28 mouse cellular contexts compared by ENCODE assay signal in genomic region chr5:117250796-117251195, GRCm38 (mm10). TPM values are rescaled to one million over a fixed set of nuclear protein-coding genes. Genes with fewer than 3 reads are reported as not detected.
A peak's percentile ranks its signal among the peaks of the same experiment; 100 is the strongest.
DNase-seq lines count a peak whose midpoint lies in the region; ATAC-seq and TF ChIP-seq lines count a peak whose summit lies in the region.
"Had no signal": no experiment of that assay in that cellular context is flagged by ENCODE, and none has a peak within 500 bp of the region (broad histone marks: within the 10 kb centered on the region; RNA-seq: fewer than 3 reads in every experiment).

No protein-coding gene starts in this region.

- no peak for DNase-seq in frontal cortex, postnatal 14 days (ENCODE audit: low spot score in 2 of 2)
- DNase-seq in left cerebral cortex, postnatal 4 days = peak; percentile 21
- DNase-seq in left cerebral cortex, adult 11 months (ENCODE audit: low spot score) = no peak
- DNase-seq in brain, adult 2 months (ENCODE audit: low read depth, low spot score) = peak; percentile 79
- no peak for DNase-seq in heart, adult 9 months (ENCODE audit: low spot score in 2 of 2)
- DNase-seq: adrenal gland, postnatal 14 days; cerebellum, adult 8-10 months; heart, postnatal 14 days; kidney, adult 2 months; kidney, postnatal 10 days; lung, embryonic 14.5 days; lung, postnatal 14 days; spleen, adult 18-20 months; thymus, adult 18-20 months; thymus, postnatal 25 days had no signal

- TF ChIP-seq CTCF in cortical plate, adult 2 months (IDR thresholded peaks at IDR 0.05; ENCODE audit: extremely low read depth, insufficient read depth, low read length) = no peak

- TF ChIP-seq POLR2A in cortical plate, adult 2 months (IDR thresholded peaks at IDR 0.05; ENCODE audit: extremely low read depth, insufficient read depth, low read length) = peak; percentile 26; the same call in 1 of the 2 replicates

- ATAC-seq in frontal cortex, adult (ENCODE audit: low TSS enrichment) = peak; percentile 79
- ATAC-seq: CD4-positive, CD25-positive, alpha-beta regulatory T cell, adult 4 months; forebrain, embryonic 13.5 days; hindbrain, embryonic 16.5 days; intestine, embryonic 15.5 days had no signal

- H3K4me3 ChIP-seq in cortical plate, adult 2 months (ENCODE audit: insufficient read depth, low read length) = no peak overlapping the region
- H3K4me3 ChIP-seq: forebrain, embryonic 13.5 days; hindbrain, embryonic 10.5 days; intestine, embryonic 15.5 days; left cerebral cortex, adult 2 months; liver, embryonic 15.5 days; midbrain, embryonic 12.5 days; myocyte; neural tube, embryonic 12.5 days had no signal

- no peak overlapping the region for H3K27ac ChIP-seq in cortical plate, adult 2 months (ENCODE audit: insufficient read depth, low read length)
- H3K27ac ChIP-seq: forebrain, embryonic 13.5 days; hindbrain, embryonic 10.5 days; intestine, embryonic 15.5 days; left cerebral cortex, adult 2 months; liver, embryonic 15.5 days; midbrain, embryonic 12.5 days; neural tube, embryonic 12.5 days; stomach, postnatal 0 days had no signal

- peaks cover 4% of the 10 kb centered on the region; the same call in 1 of the 2 replicates for H3K4me1 ChIP-seq in cortical plate, adult 2 months (ENCODE audit: control insufficient read depth, insufficient read depth, low read length)
- H3K4me1 ChIP-seq: intestine, embryonic 15.5 days; liver, embryonic 15.5 days; midbrain, embryonic 12.5 days; neural tube, embryonic 12.5 days had no signal

- intact Hi-C loops in left cerebral cortex, postnatal 4 days (cut with DNase I) = no loop called here

RNA-seq across cellular contexts. Expression of gene Pebp1, which starts 36.6 kb away (rescaled TPM):
- total RNA-seq in left cerebral cortex, postnatal 4 days (2021) = 100 to 1,000 TPM; 725 to 728 TPM
- 738 and 746 TPM in 2 replicates for polyA plus RNA-seq in cortical plate, adult 2 months (2012; rRNA removed)

Comparison
In these comparisons a context has a peak if more than half of its experiments do, and no peak if none do; other contexts are left out.
1. DNase-seq: peak in left cerebral cortex, postnatal 4 days (single experiment) and brain, adult 2 months (single experiment); none in frontal cortex, postnatal 14 days (0 of 2), left cerebral cortex, adult 11 months (single experiment) and heart, adult 9 months (0 of 2).